Mouse (Mus musculus) bone marrow macrophage, adult 2 months (primary cell): ENCODE results near the gene Tmem135. TPM values are rescaled to one million over a fixed set of nuclear protein-coding genes. Genes with fewer than 3 reads are reported as not detected.
A peak's percentile ranks its signal among the peaks of the same experiment; 100 is the strongest.

Source experiments
- H3K27ac ChIP-seq: 2 replicates; pipeline ENCODE4 v1.5.1; 2012; ENCODE audit warnings: low read depth, low read length; ENCODE audit not compliant: insufficient read depth
- H3K4me1 ChIP-seq: 2 replicates; pipeline ENCODE4 v1.6.1; 2012; ENCODE audit warnings: low read length; ENCODE audit not compliant: control insufficient read depth, insufficient read depth
- H3K4me3 ChIP-seq: 2 replicates; pipeline ENCODE4 v1.5.1; 2012; ENCODE audit warnings: mild to moderate bottlenecking, low read length, moderate library complexity; ENCODE audit not compliant: insufficient read depth
- CTCF ChIP-seq: IDR thresholded peaks from 2 replicates; pipeline ENCODE4 v1.5.1; 2012; ENCODE audit warnings: low read depth, mild to moderate bottlenecking, low read length, moderate library complexity
- POLR2A ChIP-seq: IDR thresholded peaks from 2 replicates; pipeline ENCODE4 v1.6.1; 2012; ENCODE audit warnings: mild to moderate bottlenecking, low read depth, low read length, borderline replicate concordance
- polyA plus RNA-seq: library from polyadenylated mRNA; stranded (reverse); fragments of >200 nt; gene quantifications from 2 replicates; pipeline ENCODE4 v1.2.4, GENCODE M21; 2012; ENCODE audit not compliant: missing spikeins, insufficient read depth, insufficient read length

Gene Tmem135
- 48.2 and 58.4 TPM in 2 replicates for polyA plus RNA-seq

DNA sequence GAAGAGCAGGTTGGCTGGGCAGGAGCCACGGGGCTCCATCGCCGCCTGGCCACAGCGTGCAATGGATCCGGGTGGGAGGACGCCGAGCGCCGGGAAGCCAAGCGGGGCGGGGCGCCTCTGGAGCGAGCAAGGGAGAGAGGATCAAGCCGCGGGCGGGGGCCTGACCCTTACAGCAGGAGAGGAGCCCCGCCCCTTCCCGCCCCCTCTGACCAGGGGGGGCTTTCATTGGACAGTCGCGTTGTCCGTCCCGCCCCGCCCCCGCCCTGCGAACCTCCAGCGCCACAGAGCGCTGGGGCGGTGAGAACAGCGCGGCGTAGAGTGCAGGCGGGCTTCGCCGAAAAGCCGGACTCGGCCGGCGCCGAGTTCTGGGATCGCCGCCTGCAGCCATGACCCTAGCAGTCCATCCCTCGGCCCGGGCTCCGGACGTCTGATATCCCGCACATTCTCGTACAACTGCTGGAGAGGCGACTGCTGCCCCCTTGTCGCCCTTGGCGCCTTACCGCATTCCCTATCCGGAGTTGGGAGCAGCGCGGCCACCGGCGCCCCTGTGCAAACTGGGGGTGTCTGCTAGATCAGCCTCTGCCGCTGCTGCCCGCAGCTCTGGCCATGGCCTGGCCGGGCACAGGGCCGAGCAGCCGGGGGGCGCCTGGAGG is at the start of gene Tmem135, which contains the start of gene Fzd4:
Gene Tmem135, minus strand, starts transcription at position 142 of the 653 bp plus-strand sequence.
Gene Fzd4, plus strand, starts transcription at position 275 of the 653 bp plus-strand sequence.
- no peak for TF ChIP-seq CTCF
- no peak within 1 kb of the TSS for H3K27ac ChIP-seq
- no peaks in the 10 kb centered on the region for H3K4me1 ChIP-seq
- peak within 1 kb of the TSS; percentile 77 for H3K4me3 ChIP-seq

- TF ChIP-seq CTCF (no peak), POLR2A (no peak)
- Histone ChIP-seq H3K4me1 (peaks cover 12% of the 10 kb centered on the region), H3K4me3 (no peak overlapping the region), H3K27ac (no peak overlapping the region)
These were observed 46.3 kb upstream of the Tmem135 start for GRCm38 (mm10) chr7:89450312-89450711.

DNA sequence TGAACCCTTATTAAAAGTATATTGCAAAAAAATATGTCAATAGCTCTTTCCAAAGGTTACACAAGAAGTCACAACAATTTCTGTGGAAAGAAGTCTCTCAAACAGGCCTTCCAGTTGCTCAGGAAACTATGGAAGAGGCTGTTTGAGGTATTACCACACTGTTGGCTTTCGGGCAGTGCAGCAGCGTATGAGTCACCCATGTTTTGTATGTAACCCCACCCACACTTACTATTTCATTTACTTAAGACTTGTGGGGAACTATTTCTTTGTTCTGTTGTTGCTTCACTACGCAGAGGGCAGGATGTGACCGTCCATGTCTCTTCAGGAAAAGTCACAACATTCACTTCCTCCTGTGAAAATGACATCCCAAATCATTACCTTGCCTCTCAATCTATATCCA is 41.1 kb upstream of the Tmem135 start:
- TF ChIP-seq CTCF (no peak), POLR2A (no peak)
- H3K27ac ChIP-seq: no peak overlapping the region

DNA sequence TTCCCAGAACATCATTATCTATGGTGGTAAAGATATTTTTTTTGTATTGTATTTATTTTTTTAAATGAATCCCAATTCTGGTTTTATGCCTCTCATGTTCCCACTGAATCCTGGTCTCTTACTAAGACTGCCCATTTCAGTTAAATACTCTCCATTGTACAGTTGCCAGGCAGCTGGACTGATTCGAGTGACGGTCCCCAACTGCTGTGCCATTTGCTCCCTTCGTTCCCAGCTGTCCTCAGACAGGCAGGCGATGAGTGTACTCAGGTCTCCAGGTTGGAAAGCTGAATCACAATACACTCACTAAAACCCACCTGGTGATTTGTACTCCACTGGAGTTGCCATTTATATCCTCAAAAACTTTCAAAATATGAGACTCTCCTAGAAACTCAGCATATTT is 38.2 kb upstream of the Tmem135 start:
- H3K4me3 ChIP-seq: no peak overlapping the region
- H3K27ac ChIP-seq: no peak overlapping the region
- no peak for TF ChIP-seq POLR2A
- TF ChIP-seq CTCF: no peak
- peaks cover 20% of the 10 kb centered on the region for H3K4me1 ChIP-seq

More for the DNA sequence above, 41.1 kb upstream of the Tmem135 start:
- Histone ChIP-seq H3K4me3 (no peak overlapping the region), H3K4me1 (peaks cover 30% of the 10 kb centered on the region)

DNA sequence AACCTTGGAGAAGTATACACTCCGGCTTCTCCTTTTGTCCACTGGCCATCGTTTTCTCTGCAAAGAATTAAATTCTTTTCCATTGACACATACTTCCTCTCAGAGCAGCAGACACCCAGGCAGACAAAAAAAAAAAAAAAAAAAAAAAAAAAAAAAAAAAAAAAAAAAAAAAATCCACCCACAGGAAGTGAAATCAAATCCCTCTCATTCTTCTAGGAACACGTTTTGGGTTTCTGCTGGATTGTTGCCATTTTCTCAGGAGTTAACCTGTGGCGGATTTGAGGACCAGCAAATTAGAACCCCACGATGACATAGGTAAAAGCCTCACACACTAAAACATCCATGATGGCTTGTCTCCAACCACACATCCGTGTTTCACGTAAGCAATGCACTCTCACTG is 37.3 kb upstream of the Tmem135 start:
- H3K4me1 ChIP-seq: peaks cover 20% of the 10 kb centered on the region
- no peak overlapping the region for H3K4me3 ChIP-seq
- no peak overlapping the region for H3K27ac ChIP-seq
- TF ChIP-seq POLR2A (no peak), CTCF (no peak)

GRCm38 (mm10) chr7:89437589-89437988 is 33.6 kb upstream of the Tmem135 start:
- H3K4me1 ChIP-seq: peaks cover 12% of the 10 kb centered on the region
- TF ChIP-seq CTCF (no peak), POLR2A (no peak)
- no peak overlapping the region for H3K27ac ChIP-seq
- no peak overlapping the region for H3K4me3 ChIP-seq

- no peak overlapping the region for H3K27ac ChIP-seq
- H3K4me3 ChIP-seq: no peak overlapping the region
- TF ChIP-seq POLR2A (no peak), CTCF (no peak)
- peaks cover 7% of the 10 kb centered on the region for H3K4me1 ChIP-seq
These were observed 32.4 kb upstream of the Tmem135 start for GRCm38 (mm10) chr7:89436404-89436803.

DNA sequence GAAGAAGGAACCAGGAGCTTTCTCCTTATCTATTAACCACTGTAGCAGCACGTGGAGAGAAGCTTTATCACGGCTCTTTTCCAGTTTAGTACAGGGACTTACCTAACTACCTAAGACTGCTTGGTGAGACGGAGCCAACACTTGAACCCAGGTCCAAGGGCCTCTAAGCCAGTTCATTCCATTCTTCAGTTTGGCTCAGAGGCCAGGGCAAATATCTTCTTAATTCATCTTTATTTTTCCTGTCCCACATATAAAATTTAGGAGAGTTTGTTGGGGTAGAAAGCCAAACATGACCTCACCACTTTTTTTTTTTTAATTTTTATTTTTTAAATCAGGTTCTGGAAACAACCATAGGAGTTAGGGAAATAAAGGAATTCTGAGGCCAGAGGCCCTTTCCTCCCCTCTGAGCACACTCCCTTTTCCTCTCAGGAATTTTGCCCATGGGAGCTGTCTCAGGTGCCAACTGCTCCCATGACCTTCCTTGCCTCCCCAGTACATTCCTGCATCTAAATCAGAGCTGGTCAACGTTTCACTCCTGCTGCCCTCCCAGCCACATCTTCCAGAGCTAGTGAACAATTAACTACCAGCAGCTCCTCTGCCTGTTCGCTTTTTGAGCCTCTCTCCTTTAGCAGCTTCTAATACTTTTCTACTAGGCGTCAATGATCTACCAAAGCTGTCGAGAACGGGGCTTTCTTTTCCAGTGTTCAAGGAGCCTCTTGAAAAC is 30.0 kb upstream of the Tmem135 start:
- Histone ChIP-seq H3K27ac (no peak overlapping the region), H3K4me3 (no peak overlapping the region), H3K4me1 (no peaks in the 10 kb centered on the region)
- TF ChIP-seq CTCF: no peak

GRCm38 (mm10) chr7:89433193-89433892 is 29.3 kb upstream of the Tmem135 start:
- no peaks in the 10 kb centered on the region for H3K4me1 ChIP-seq
- H3K4me3 ChIP-seq: no peak overlapping the region
- TF ChIP-seq POLR2A (no peak), CTCF (no peak)
- H3K27ac ChIP-seq: no peak overlapping the region

DNA sequence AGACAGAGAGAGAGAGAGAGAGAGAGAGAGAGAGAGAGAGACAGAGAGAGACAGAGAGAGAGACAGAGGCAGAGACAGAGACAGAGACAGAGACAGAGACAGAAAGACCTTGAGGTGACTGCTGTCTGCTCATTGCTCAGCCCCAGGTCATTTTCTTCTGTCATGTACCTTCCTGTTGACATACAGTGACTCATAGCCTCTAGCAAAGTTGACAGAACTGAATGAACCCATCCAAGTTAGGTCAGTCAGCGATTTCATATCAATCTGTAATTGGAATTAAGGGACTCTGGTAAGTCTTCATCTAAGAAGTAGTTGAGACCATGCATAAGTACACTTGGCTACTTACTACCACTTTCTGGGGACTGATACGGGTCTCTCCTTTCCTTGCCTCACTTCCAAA is 27.2 kb upstream of the Tmem135 start:
- TF ChIP-seq CTCF: no peak
- no peak for TF ChIP-seq POLR2A
- Histone ChIP-seq H3K27ac (no peak overlapping the region), H3K4me3 (no peak overlapping the region), H3K4me1 (no peaks in the 10 kb centered on the region)

- TF ChIP-seq POLR2A (no peak), CTCF (no peak)
- H3K27ac ChIP-seq: no peak overlapping the region
- no peaks in the 10 kb centered on the region for H3K4me1 ChIP-seq
- H3K4me3 ChIP-seq: no peak overlapping the region
These were observed 25.3 kb upstream of the Tmem135 start for GRCm38 (mm10) chr7:89429326-89429725.
